Mouse (Mus musculus): ENCODE results near the gene Sycp2. TPM values are rescaled to one million over a fixed set of nuclear protein-coding genes. Genes with fewer than 3 reads are reported as not detected.

The Sycp2 gene
- polyA plus RNA-seq, 1 experiment: 0.79 TPM

DNA sequence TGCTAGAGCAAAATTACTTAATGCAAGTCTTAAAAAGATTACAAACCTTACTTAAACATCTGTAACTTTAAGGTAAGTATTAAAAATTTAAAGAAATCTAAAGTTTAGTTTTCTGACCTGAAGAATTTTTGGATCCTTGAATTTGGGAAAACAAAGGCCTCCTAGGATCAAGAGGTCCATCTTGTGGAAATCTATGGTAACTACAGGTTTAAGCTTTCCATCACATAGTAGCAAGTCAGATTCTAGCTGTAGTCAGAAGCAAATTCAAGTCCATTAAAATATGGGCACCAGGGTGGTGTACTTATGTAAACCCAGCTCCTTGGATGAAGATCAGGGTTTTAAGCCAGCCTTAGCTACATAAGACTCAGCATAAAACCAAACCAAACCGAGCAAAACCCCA, 69.6 kb downstream of the Sycp2 start:
- no peak overlapping the region for H3K4me3 ChIP-seq (ENCODE audit: insufficient read depth, low read depth, low read length)
- H3K27ac ChIP-seq (replicated peaks; ENCODE audit: low read depth, low read length): no peak overlapping the region
- H3K4me1 ChIP-seq (ENCODE audit: control insufficient read depth, insufficient read depth, insufficient read length, low read length): no peaks in the 10 kb centered on the region

DNA sequence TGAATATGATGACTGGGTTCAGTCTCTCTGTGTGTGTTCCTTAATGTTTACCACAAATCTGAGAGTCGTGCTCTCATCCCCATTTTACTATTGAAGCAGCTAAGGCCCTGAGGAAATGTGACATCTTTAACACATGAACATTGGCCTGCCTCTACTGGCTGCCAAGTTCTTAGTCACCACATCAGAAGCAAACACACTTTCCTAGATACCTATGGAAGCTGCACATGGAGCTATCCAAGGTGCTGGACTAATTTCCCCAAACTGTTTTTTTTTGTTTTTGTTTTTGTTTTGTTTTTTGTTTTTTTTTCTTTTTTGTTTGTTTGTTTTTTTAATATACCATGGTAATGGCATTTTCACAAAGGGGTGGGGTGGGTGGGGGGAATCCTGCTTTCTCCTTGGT, 77.5 kb downstream of the Sycp2 start:
- Histone ChIP-seq H3K4me3 (ENCODE audit: insufficient read depth, low read depth, low read length) (no peak overlapping the region), H3K4me1 (ENCODE audit: control insufficient read depth, insufficient read depth, insufficient read length, low read length) (no peaks in the 10 kb centered on the region; the same call in 1 of the 2 replicates), H3K27ac (replicated peaks; ENCODE audit: low read depth, low read length) (no peak overlapping the region)

DNA sequence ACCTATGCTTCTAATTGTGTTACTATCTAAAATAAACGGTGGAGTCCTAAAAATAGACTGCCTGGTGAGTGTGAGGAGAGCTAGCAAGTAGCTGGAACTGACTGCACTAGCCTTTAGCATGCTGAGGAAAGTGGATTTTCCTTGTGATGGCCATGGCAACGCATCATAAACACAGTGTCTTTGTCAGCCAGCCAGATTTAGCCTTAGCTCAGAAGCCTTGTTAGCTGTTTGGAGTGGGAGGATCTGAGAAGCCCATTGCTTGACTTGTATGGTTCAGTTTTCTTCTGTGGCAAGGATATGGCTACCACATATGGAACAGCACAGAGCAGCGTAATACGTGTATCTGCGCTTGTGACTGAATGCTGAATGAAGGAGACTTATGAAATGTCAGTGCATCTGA, 77.9 kb downstream of the Sycp2 start:
- Histone ChIP-seq H3K4me3 (ENCODE audit: insufficient read depth, low read depth, low read length) (no peak overlapping the region), H3K4me1 (ENCODE audit: control insufficient read depth, insufficient read depth, insufficient read length, low read length) (no peaks in the 10 kb centered on the region; the same call in 1 of the 2 replicates), H3K27ac (replicated peaks; ENCODE audit: low read depth, low read length) (no peak overlapping the region)

DNA sequence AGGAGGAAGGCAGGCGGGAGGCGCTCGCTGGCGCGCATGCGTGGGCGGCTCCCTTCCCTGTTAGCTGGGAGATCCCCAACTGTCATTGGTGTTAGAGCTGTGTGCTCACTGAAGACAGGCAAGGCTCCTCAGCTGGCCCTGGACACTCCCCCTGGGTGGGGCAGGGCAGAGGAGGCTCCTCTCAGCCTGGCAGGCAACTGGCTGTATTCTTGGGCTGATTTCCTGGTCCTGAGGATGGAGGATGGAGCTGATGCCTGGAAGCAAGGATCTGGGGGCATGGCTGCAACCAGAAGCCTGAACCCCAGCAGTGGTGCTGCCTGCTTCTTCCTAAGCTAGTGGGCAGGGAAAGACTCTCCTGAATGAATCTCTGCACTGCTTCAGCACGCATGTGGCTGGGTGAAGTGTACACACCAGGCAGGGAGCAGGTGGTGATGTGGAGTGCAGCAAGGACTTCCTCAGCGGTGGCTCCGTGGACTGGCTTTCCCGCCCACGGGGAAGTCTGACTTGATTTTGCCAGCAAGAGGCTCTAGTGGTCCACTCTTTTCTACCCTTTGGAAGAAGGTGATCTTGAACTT, 79.9 kb downstream of the Sycp2 start:
- no peak overlapping the region for H3K27ac ChIP-seq (replicated peaks; ENCODE audit: low read depth, low read length)
- H3K4me1 ChIP-seq (ENCODE audit: control insufficient read depth, insufficient read depth, insufficient read length, low read length): no peaks in the 10 kb centered on the region; the same call in 1 of the 2 replicates
- no peak overlapping the region for H3K4me3 ChIP-seq (ENCODE audit: insufficient read depth, low read depth, low read length)

DNA sequence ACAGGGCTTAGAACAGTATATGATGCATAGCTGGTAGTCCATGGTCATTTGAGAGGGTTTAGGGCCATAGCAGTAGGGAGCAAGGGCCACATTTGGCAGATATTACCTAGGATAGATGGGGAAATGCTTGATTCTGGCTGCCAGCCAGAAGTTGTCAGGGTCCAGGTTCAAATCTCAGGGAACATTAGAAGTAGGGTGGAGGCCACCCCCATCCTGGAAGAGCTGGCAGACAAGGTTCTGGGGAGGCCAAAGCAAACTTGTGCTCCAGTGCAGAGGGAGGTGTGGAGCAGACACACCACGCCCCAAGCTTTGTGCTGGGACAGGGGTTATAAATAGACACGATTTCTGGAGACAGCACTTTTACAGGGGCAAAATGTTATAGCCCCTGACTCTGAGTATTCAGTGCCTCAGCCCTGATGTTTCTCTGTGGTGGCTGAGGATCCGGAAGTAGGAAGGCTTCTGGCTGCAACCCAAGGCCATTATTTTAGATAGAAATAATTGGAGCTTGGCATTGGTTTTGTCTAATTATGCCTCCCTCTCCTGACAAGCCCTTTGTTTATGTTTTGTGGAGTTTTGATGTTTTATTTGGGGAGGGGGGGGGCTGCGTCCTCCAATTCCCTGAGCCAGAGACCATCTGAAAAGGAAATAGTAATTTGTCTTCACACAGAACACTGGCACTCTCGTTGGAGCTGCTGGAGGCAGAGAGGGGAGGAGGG, 80.6 kb downstream of the Sycp2 start:
- H3K4me3 ChIP-seq (ENCODE audit: insufficient read depth, low read depth, low read length): no peak overlapping the region
- H3K4me1 ChIP-seq (ENCODE audit: control insufficient read depth, insufficient read depth, insufficient read length, low read length): no peaks in the 10 kb centered on the region; the same call in 1 of the 2 replicates
- no peak overlapping the region for H3K27ac ChIP-seq (replicated peaks; ENCODE audit: low read depth, low read length)

DNA sequence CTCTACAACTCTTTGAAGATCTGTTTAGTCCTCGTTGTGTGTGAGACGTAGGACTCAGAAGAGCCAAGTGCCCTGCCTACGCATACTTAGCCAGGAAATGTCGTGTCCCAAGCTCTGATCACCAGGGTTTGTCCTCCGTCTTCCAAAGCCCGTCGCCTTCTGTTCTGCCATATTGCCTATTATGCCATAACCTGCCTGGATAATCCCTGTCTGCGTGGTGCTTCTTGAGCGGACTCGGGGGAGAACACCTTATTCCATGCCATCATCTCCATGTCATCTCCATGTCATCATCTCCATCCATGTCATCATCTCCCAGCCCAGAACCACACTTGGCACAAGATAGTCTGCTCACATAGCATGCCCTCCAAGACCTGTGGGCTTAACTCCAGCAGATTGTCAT, 81.4 kb downstream of the Sycp2 start:
- H3K27ac ChIP-seq (replicated peaks; ENCODE audit: low read depth, low read length): no peak overlapping the region
- no peaks in the 10 kb centered on the region; the same call in 1 of the 2 replicates for H3K4me1 ChIP-seq (ENCODE audit: control insufficient read depth, insufficient read depth, insufficient read length, low read length)
- H3K4me3 ChIP-seq (ENCODE audit: insufficient read depth, low read depth, low read length): no peak overlapping the region

DNA sequence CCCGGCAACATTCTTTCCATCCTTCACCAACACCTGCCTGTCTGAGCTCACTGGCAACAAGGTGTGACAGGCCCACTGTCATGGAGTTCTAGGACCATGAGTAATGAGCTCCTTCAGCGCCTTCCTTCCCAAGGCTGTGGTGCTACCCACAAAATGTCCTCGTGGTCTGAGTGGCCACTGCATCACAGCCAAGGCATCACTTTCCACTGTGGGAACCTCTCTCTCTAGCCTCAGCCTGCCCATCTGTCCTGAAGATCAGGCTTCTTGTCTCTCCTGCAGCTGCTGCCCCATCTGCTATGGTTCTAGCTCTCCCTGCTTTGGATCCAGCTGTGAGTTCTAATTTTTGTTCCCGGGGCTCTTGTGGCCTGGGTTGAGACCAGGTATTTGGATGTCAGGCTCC, 82.7 kb downstream of the Sycp2 start:
- Histone ChIP-seq H3K27ac (replicated peaks; ENCODE audit: low read depth, low read length) (no peak overlapping the region), H3K4me3 (ENCODE audit: insufficient read depth, low read depth, low read length) (no peak overlapping the region), H3K4me1 (ENCODE audit: control insufficient read depth, insufficient read depth, insufficient read length, low read length) (no peaks in the 10 kb centered on the region; the same call in 1 of the 2 replicates)

DNA sequence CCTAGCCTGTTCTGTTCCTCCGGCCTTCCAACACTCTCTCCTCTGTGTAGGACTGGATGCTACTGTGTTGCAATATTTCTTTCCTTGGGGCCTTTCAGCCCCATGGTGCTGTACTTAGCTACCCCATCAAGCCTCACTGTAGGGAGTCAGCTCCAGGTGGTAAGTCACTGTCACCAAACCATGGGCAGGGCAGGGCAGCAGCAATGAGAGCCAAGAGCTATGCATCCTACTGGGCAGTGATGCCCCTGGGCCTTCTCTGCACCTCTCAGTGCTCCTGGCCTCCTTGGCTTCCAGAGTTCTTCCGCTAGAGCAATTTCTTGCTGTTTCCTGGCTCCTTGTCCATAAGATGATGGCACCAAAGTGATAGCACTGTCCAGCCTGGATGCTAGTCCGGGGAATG, 83.1 kb downstream of the Sycp2 start:
- Histone ChIP-seq H3K4me1 (ENCODE audit: control insufficient read depth, insufficient read depth, insufficient read length, low read length) (no peaks in the 10 kb centered on the region; the same call in 1 of the 2 replicates), H3K27ac (replicated peaks; ENCODE audit: low read depth, low read length) (no peak overlapping the region), H3K4me3 (ENCODE audit: insufficient read depth, low read depth, low read length) (no peak overlapping the region)

DNA sequence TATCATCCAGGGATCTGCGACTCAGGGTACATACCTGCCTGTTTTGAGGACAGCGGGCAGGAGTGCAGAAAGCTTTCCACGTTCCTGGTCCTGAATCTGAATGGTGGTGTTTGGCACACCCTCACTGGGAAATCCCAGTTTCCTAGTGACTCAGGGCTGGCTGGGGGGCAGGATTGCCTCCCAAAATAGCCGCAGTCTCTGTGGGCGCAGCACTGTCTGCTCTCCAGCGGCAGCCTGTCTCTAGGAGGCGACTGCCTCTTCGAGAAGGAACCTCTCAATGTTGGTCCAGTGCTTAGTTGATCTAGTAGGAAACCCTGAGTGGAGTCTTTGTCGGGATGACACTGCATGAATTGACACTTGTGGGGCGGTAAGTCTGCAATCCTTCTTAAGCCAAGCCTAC, 86.2 kb downstream of the Sycp2 start:
- Histone ChIP-seq H3K4me3 (ENCODE audit: insufficient read depth, low read depth, low read length) (no peak overlapping the region), H3K27ac (replicated peaks; ENCODE audit: low read depth, low read length) (no peak overlapping the region), H3K4me1 (ENCODE audit: control insufficient read depth, insufficient read depth, insufficient read length, low read length) (no peaks in the 10 kb centered on the region)

DNA sequence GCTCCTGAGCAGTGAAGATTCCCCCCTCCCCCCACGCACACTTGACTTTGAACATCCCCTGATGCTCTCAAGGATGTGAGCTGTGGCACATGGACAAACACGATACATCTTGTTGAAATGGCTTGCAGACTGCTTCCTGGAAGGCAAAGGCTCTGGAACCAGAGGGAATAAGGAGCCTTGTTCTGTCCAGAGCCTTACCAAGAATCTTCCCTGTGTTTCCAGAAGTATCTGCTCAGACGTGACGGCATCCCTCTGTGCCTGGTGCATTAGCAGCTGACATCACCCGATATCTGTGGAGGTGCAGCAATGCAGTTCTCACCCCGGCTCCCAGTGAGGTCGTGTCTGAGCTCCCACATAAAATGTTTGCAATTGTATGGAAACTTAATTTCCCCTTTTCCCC, 87.7 kb downstream of the Sycp2 start:
- H3K4me1 ChIP-seq (ENCODE audit: control insufficient read depth, insufficient read depth, insufficient read length, low read length): no peaks in the 10 kb centered on the region
- no peak overlapping the region for H3K27ac ChIP-seq (replicated peaks; ENCODE audit: low read depth, low read length)
- H3K4me3 ChIP-seq (ENCODE audit: insufficient read depth, low read depth, low read length): no peak overlapping the region

DNA sequence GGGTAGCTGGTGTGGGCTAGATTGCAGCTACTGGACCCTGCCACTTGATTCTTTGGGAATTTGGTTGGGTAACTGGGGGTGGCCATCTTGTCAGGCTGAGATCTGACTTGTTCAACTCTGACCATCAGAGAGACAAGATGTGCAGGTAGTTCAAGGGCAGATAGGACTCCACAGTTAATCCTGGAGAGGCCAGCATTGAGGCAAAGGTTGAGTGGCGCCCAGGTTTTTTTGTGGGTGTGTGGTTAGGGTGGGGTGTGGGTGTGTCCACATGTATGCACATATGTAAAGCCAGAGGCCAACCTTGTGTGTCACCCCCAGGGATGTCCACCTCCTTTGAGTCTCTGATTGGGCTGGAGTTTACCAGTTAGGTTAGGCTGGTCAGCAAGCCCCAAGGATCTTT, 91.2 kb downstream of the Sycp2 start:
- Histone ChIP-seq H3K27ac (replicated peaks; ENCODE audit: low read depth, low read length) (no peak overlapping the region), H3K4me1 (ENCODE audit: control insufficient read depth, insufficient read depth, insufficient read length, low read length) (no peaks in the 10 kb centered on the region), H3K4me3 (ENCODE audit: insufficient read depth, low read depth, low read length) (no peak overlapping the region)

DNA sequence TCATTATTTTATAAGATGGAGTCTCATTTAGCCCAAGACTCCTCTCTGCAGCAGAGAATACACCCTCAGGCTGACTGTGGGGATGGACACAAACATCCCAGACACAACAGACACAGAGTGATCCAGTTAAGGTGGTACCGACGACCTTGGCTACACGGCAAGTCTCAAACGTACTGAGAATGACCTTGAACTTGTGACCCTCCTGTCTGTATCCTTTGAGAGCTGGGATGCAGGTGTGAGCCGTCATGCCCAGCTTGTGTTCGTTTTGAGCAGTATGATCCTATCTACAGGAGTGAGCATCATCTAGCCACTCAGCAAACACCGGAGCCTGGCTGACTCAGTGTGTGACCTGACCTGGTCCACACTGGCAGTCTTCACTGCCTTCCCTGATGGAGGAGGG, 93.9 kb downstream of the Sycp2 start:
- Histone ChIP-seq H3K27ac (replicated peaks; ENCODE audit: low read depth, low read length) (no peak overlapping the region), H3K4me1 (ENCODE audit: control insufficient read depth, insufficient read depth, insufficient read length, low read length) (no peaks in the 10 kb centered on the region), H3K4me3 (ENCODE audit: insufficient read depth, low read depth, low read length) (no peak overlapping the region)

DNA sequence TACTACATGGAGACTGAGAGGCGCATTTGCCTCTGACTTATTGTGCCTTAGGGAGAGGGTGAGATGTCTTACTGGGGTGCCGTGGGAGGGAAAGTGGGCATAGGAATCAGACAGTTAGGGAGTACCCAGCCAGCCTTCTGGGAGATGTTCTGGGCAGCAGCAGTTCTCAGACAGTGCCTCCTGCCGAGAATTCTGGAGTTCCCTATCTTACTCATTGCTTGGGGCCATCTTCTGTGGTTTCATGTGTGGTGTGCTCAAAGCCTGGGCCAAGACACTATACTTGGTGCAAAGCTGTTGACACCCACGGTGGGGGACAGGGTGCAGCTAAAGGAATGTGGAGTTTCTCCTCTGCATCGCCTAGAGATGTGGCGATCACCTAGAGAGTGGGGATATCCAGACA, 102.8 kb downstream of the Sycp2 start:
- Histone ChIP-seq H3K27ac (replicated peaks; ENCODE audit: low read depth, low read length) (no peak overlapping the region), H3K4me1 (ENCODE audit: control insufficient read depth, insufficient read depth, insufficient read length, low read length) (no peaks in the 10 kb centered on the region), H3K4me3 (ENCODE audit: insufficient read depth, low read depth, low read length) (no peak overlapping the region)

DNA sequence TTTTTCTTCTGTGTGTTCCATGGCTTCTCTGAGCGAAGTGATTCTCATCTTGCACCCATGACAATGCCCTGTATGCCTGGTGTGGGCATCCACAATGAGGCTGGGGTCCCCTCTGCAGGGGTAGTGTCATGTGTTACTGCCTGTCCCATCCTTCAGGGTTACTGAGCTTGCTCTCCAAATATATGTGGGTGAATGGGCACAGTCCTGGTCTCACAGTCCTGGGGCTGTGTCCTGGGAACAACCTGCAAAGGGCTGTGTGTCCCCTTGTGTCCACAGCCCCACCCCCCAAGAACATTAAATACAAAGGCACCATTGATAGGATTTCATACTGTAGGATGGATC, 103.3 kb downstream of the Sycp2 start:
- no peak overlapping the region for H3K27ac ChIP-seq (replicated peaks; ENCODE audit: low read depth, low read length)
- H3K4me3 ChIP-seq (ENCODE audit: insufficient read depth, low read depth, low read length): no peak overlapping the region
- no peaks in the 10 kb centered on the region for H3K4me1 ChIP-seq (ENCODE audit: control insufficient read depth, insufficient read depth, insufficient read length, low read length)

DNA sequence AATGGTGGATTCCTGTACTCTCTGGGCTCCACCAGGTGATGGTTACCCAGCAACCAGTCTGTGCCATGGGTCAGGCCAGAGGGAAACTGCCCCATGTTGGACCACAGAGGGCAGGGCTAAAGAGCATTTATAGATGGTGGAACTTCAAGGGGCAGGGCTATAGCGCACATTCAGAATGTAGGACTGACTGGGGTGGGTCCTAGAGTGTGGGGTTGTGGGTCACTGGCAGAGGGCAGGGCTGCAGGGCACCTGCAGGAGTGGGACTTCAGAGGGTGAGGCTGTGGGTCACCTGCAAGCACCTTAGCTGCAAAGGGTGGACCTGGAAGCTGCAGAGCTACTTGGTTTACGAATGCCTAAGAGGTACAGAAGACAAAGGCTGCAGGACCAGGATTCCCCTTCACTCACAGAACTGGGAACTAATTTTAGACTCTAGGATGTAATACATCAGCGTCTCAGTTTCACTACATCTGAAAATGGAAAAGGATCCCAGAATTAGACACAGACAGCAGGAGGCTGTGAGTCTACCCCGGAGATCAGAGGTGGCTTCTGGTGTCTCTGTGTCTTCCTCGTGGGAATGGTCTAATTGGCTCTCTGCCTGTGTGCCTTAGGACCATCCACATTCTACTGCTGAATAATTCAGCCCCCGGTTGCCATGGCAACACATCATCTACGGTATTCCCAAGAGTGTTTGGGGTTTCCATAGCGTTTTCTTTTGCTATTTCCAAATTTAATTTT, 103.9 kb downstream of the Sycp2 start:
- Histone ChIP-seq H3K4me1 (ENCODE audit: control insufficient read depth, insufficient read depth, insufficient read length, low read length) (no peaks in the 10 kb centered on the region), H3K27ac (replicated peaks; ENCODE audit: low read depth, low read length) (no peak overlapping the region), H3K4me3 (ENCODE audit: insufficient read depth, low read depth, low read length) (no peak overlapping the region)

Data from brown adipose tissue, adult 24 weeks (tissue).